Mouse (Mus musculus): Measurements from ENCODE around the gene Tubd1.
A peak's percentile ranks its signal among the peaks of the same experiment; 100 is the strongest.
"Not testable (repeated sequence)": the region's sequence is repeated elsewhere in the genome, so short reads cannot be mapped to it uniquely, and the experiment has no call there.

Gene Tubd1

GRCm38 (mm10) chr11:86544639-86545299 lies at the start of gene Tubd1, which contains the start of gene Rps6kb1:
Tubd1 (plus strand) TSS chr11:86544991.
Rps6kb1 (minus strand) TSS chr11:86544805.
- peak; percentile 100 for DNase-seq (ENCODE audit: low read depth, low spot score)

GRCm38 (mm10) chr11:86497356-86497755 lies 47.4 kb upstream of the Tubd1 start:
- no peak for DNase-seq (ENCODE audit: low read depth, low spot score)

GRCm38 (mm10) chr11:86497908-86498307 lies 46.9 kb upstream of the Tubd1 start:
- DNase-seq (ENCODE audit: low read depth, low spot score) = no peak

- no peak for DNase-seq (ENCODE audit: low read depth, low spot score)
These were observed 44.0 kb upstream of the Tubd1 start for GRCm38 (mm10) chr11:86500795-86501194.

GRCm38 (mm10) chr11:86503121-86503520 lies 41.7 kb upstream of the Tubd1 start:
- no peak for DNase-seq (ENCODE audit: low read depth, low spot score)

- no peak for DNase-seq (ENCODE audit: low read depth, low spot score)
These were observed 37.5 kb upstream of the Tubd1 start for GRCm38 (mm10) chr11:86507334-86507733.

GRCm38 (mm10) chr11:86507991-86508390 lies 36.8 kb upstream of the Tubd1 start:
- DNase-seq (ENCODE audit: low read depth, low spot score) = no peak

GRCm38 (mm10) chr11:86516620-86517019 lies 28.2 kb upstream of the Tubd1 start:
- no peak for DNase-seq (ENCODE audit: low read depth, low spot score)

- no peak for DNase-seq (ENCODE audit: low read depth, low spot score)
These were observed 27.6 kb upstream of the Tubd1 start for GRCm38 (mm10) chr11:86517229-86517628.

GRCm38 (mm10) chr11:86519751-86520150 lies 25.0 kb upstream of the Tubd1 start:
- no peak for DNase-seq (ENCODE audit: low read depth, low spot score)

GRCm38 (mm10) chr11:86527528-86527927 lies 17.3 kb upstream of the Tubd1 start:
- DNase-seq (ENCODE audit: low read depth, low spot score) = no peak

- DNase-seq (ENCODE audit: low read depth, low spot score) = peak; percentile 18
These were observed 12.0 kb upstream of the Tubd1 start for GRCm38 (mm10) chr11:86532834-86533233.

GRCm38 (mm10) chr11:86533302-86533701 lies 11.5 kb upstream of the Tubd1 start:
- not testable (repeated sequence) for DNase-seq (ENCODE audit: low read depth, low spot score)

- no peak for DNase-seq (ENCODE audit: low read depth, low spot score)
These were observed 10.4 kb upstream of the Tubd1 start for GRCm38 (mm10) chr11:86534201-86534910.

GRCm38 (mm10) chr11:86538786-86539185 lies 6.0 kb upstream of the Tubd1 start:
- no peak for DNase-seq (ENCODE audit: low read depth, low spot score)

- no peak for DNase-seq (ENCODE audit: low read depth, low spot score)
These were observed 4.9 kb upstream of the Tubd1 start for GRCm38 (mm10) chr11:86539716-86540475.

- DNase-seq (ENCODE audit: low read depth, low spot score) = no peak
These were observed 4.3 kb upstream of the Tubd1 start for GRCm38 (mm10) chr11:86540476-86540845.

GRCm38 (mm10) chr11:86542851-86543250 lies 1.9 kb upstream of the Tubd1 start:
- DNase-seq (ENCODE audit: low read depth, low spot score) = no peak

- DNase-seq (ENCODE audit: low read depth, low spot score) = peak; percentile 31
These were observed 692 bp upstream of the Tubd1 start for GRCm38 (mm10) chr11:86543960-86544638.

- no peak for DNase-seq (ENCODE audit: low read depth, low spot score)
These were observed 765 bp downstream of the Tubd1 start for GRCm38 (mm10) chr11:86545556-86545955.

GRCm38 (mm10) chr11:86547412-86547811 lies 2.6 kb downstream of the Tubd1 start:
- DNase-seq (ENCODE audit: low read depth, low spot score) = no peak

GRCm38 (mm10) chr11:86553525-86553924 lies 8.7 kb downstream of the Tubd1 start:
- DNase-seq (ENCODE audit: low read depth, low spot score) = no peak

All from WW6 (cell line).